Mouse (Mus musculus) forebrain, postnatal 0 days (tissue): ENCODE measurements at regions not wholly inside any gene's neighbourhood (a gene's known extent, or its start where the extent isn't known, plus 50 kb on each side); places are given as distances from the start of the nearest gene placed in this dataset.

Experiments
- ATAC-seq: fragments of 200-750 bp; cut with Nextera tagmentation; 2 replicates; pipeline ENCODE4 v1.8.0; 2017; ENCODE audit warnings: mild to moderate bottlenecking, moderate library complexity
- DNase-seq: peaks from one replicate; pipeline ENCODE4 v3.0.0-alpha.2; 2015
- H3K27ac ChIP-seq: fragments of 300-500 bp; sonication (generic); 2 replicates; pipeline ENCODE4 v1.5.1; 2014; ENCODE audit warnings: low read depth, mild to moderate bottlenecking, antibody characterized with exemption, low read length, moderate library complexity, mixed read lengths
- H3K27me3 ChIP-seq: fragments of 300-500 bp; sonication (generic); 2 replicates; pipeline ENCODE4 v1.6.1; 2014; ENCODE audit warnings: mild to moderate bottlenecking, low read length, mixed read lengths; ENCODE audit not compliant: insufficient read depth
- H3K36me3 ChIP-seq: fragments of 300-500 bp; sonication (generic); 2 replicates; pipeline ENCODE4 v1.6.1; 2014; ENCODE audit warnings: mild to moderate bottlenecking, moderate library complexity; ENCODE audit not compliant: insufficient read depth
- H3K4me1 ChIP-seq: fragments of 300-500 bp; sonication (generic); 2 replicates; pipeline ENCODE4 v1.6.1; 2014; ENCODE audit warnings: antibody characterized with exemption; ENCODE audit not compliant: insufficient read depth
- H3K4me2 ChIP-seq: fragments of 300-500 bp; sonication (generic); 2 replicates; pipeline ENCODE4 v1.6.1; 2014; ENCODE audit warnings: low read depth, mild to moderate bottlenecking, moderate library complexity
- H3K4me3 ChIP-seq: fragments of 300-500 bp; sonication (generic); 2 replicates; pipeline ENCODE4 v1.5.1; 2014; ENCODE audit warnings: low read depth, low read length, mixed read lengths
- H3K9ac ChIP-seq: fragments of 300-500 bp; sonication (generic); 2 replicates; pipeline ENCODE4 v1.6.1; 2014; ENCODE audit warnings: mild to moderate bottlenecking
- H3K9me3 ChIP-seq: fragments of 300-500 bp; sonication (generic); 2 replicates; pipeline ENCODE4 v1.6.1; 2016; ENCODE audit warnings: low read length
- CTCF ChIP-seq: sonication (generic); IDR thresholded peaks from 2 replicates; pipeline ENCODE4 v1.5.1; 2016; ENCODE audit warnings: antibody characterized with exemption, control low read depth, low read depth
- WGBS: fragments of 180-500 bp; shearing (Covaris S2); extraction: QIAGEN DNeasy Blood & Tissue Kit; methylation state at CpG from one replicate; pipeline ENCODE4 v1.1.7; 2014; 5-methylcytosine and 5-hydroxymethylcytosine counted together

GRCm38 (mm10) chr2:92830134-92830533 lies 84.8 kb upstream of the Syt13 start:
- Histone ChIP-seq H3K9me3 (no peaks in the 10 kb centered on the region), H3K4me2 (no peak overlapping the region), H3K4me3 (no peak overlapping the region), H3K4me1 (no peaks in the 10 kb centered on the region), H3K9ac (no peak overlapping the region), H3K27ac (no peak overlapping the region), H3K36me3 (no peaks in the 10 kb centered on the region), H3K27me3 (no peaks in the 10 kb centered on the region)
- 85% methylated on average over 2 of the region's 2 CpGs for WGBS
- TF ChIP-seq CTCF: peak; percentile 16; the same call in 1 of the 2 replicates
- DNase-seq (no peak), ATAC-seq (no peak)

GRCm38 (mm10) chr2:92831784-92832183 lies 83.1 kb upstream of the Syt13 start:
- no peak for TF ChIP-seq CTCF
- H3K9me3 ChIP-seq: no peaks in the 10 kb centered on the region
- no peaks in the 10 kb centered on the region for H3K27me3 ChIP-seq
- DNase-seq (no peak), ATAC-seq (no peak)
- H3K9ac ChIP-seq: no peak overlapping the region
- H3K36me3 ChIP-seq: no peaks in the 10 kb centered on the region
- H3K4me1 ChIP-seq: no peaks in the 10 kb centered on the region
- H3K27ac ChIP-seq: no peak overlapping the region
- no peak overlapping the region for H3K4me2 ChIP-seq
- H3K4me3 ChIP-seq: no peak overlapping the region
- WGBS: 77% methylated on average over 7 of the region's 7 CpGs

DNA sequence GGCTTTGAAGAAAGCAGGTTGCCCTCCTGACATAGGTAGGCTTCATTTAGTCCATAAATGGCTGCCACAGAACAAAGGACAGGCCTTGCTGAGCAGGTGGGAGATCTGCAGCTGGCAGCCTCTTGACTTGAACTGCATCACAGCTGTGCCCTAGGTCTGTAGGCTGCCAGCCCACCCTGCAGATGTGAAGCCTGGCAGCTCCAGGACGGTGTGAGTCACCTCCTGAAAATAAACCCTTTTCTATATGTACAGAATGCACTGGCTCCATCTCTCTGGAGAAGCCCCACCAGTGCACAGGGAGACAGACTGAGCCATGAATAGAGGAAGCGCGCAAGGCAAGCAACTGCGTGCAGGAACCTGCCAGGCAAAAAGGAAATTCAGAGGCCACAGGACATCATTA lies 78.7 kb upstream of the Syt13 start:
- H3K4me1 ChIP-seq: no peaks in the 10 kb centered on the region
- no peak for TF ChIP-seq CTCF
- DNase-seq (no peak), ATAC-seq (peak; percentile 19; the same call in 1 of the 2 replicates)
- no peaks in the 10 kb centered on the region for H3K27me3 ChIP-seq
- no peak overlapping the region for H3K4me3 ChIP-seq
- 73% methylated on average over 4 of the region's 4 CpGs for WGBS
- H3K36me3 ChIP-seq: no peaks in the 10 kb centered on the region
- no peak overlapping the region for H3K9ac ChIP-seq
- H3K9me3 ChIP-seq: no peaks in the 10 kb centered on the region
- no peak overlapping the region for H3K27ac ChIP-seq
- H3K4me2 ChIP-seq: no peak overlapping the region

GRCm38 (mm10) chr2:92838012-92838411 lies 76.9 kb upstream of the Syt13 start:
- H3K36me3 ChIP-seq: no peaks in the 10 kb centered on the region
- H3K9ac ChIP-seq: no peak overlapping the region
- H3K4me3 ChIP-seq: no peak overlapping the region
- no peak for TF ChIP-seq CTCF
- ATAC-seq (no peak), DNase-seq (no peak)
- no peaks in the 10 kb centered on the region for H3K27me3 ChIP-seq
- H3K4me2 ChIP-seq: no peak overlapping the region
- 90% methylated on average over 5 of the region's 5 CpGs for WGBS
- no peaks in the 10 kb centered on the region for H3K4me1 ChIP-seq
- H3K9me3 ChIP-seq: no peaks in the 10 kb centered on the region
- no peak overlapping the region for H3K27ac ChIP-seq

DNA sequence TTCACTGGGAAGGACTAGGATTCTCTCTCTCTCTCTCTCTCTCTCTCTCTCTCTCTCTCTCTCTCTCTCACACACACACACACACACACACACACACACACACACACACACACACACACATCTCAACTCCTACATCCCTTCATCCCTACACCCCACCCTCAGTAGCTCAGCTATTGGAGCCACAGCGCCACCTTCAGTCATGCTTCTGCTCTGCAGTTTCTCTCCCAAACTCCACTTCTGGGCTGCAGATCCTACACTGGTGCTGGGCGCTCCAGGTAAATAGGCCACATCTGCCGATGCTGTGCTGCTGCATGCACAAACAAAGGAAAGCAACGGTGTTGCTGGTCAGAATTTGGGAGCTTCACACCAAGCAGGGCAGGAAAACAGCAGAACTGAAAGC lies 74.9 kb upstream of the Syt13 start:
- H3K9ac ChIP-seq: no peak overlapping the region
- no peak overlapping the region for H3K4me3 ChIP-seq
- peak; percentile 78 for DNase-seq
- H3K4me1 ChIP-seq: peaks cover 6% of the 10 kb centered on the region; the same call in 1 of the 2 replicates
- no peaks in the 10 kb centered on the region for H3K36me3 ChIP-seq
- no peaks in the 10 kb centered on the region for H3K9me3 ChIP-seq
- H3K27ac ChIP-seq: no peak overlapping the region
- no peak overlapping the region for H3K4me2 ChIP-seq
- TF ChIP-seq CTCF: peak; percentile 92
- 16% methylated on average over 4 of the region's 4 CpGs for WGBS
- ATAC-seq: peak; percentile 82
- no peaks in the 10 kb centered on the region for H3K27me3 ChIP-seq

DNA sequence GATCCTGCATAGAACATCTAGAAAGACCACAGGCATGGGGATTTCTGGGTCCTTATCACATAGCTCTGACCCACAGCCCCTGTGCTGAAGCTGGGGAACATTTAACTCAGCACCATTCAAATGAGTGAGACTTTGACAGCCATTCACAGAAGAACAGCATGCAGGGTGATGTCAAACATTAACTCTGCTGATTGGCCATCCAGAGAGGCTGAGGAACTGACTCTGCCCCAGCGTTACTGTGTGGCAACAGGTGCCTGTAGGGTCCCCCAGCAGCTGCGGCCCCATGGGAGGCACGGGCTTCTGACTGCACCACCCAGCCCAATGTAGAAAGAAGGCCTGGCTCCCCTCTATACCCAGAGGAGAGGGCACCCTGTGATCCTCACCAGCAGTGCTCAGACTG lies 73.3 kb upstream of the Syt13 start:
- no peak for ATAC-seq
- no peak overlapping the region for H3K27ac ChIP-seq
- H3K4me3 ChIP-seq: no peak overlapping the region
- no peak for DNase-seq
- no peak for TF ChIP-seq CTCF
- H3K27me3 ChIP-seq: no peaks in the 10 kb centered on the region
- H3K4me1 ChIP-seq: peaks cover 16% of the 10 kb centered on the region; the same call in 1 of the 2 replicates
- no peaks in the 10 kb centered on the region for H3K36me3 ChIP-seq
- WGBS: 57% methylated on average over 3 of the region's 3 CpGs
- H3K9ac ChIP-seq: no peak overlapping the region
- no peak overlapping the region for H3K4me2 ChIP-seq
- H3K9me3 ChIP-seq: no peaks in the 10 kb centered on the region

DNA sequence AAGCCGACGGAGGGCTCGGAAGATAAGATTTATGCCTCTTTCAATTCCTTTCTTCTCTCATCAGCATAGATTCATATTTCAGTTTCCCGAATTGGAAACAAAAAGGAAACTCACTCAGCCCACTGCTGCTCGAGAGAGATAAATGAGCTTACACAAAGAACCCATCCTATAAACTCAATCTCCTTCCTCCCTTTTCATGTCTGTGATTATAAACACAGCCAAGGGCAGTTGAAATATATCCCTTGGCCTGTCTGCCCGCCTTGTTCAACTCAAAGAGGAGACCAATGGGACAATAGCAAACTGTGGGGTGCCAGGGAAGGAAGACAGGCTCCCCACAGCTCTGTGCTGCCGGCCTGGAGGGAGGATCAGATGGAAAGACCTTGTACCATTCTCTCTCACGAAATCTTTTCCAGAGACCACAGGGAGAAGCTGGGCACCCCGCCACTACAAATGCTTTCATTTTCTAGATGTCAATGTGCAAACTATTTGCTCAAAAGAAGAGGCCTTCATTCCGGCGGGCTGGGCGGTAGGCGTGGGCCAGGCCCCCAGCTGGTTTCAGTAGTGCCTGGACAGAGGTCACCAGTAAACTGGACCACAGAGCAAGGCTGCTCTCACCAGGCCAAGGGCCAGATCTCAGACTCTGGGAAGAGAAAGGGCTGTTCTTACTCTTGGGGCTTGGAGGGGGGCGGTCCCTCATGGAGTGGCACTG lies 69.7 kb upstream of the Syt13 start:
- ATAC-seq: peak; percentile 44
- Histone ChIP-seq H3K27ac (peak overlapping the region; percentile 74), H3K9me3 (no peaks in the 10 kb centered on the region), H3K4me3 (no peak overlapping the region), H3K27me3 (no peaks in the 10 kb centered on the region), H3K9ac (no peak overlapping the region), H3K4me2 (no peak overlapping the region), H3K36me3 (no peaks in the 10 kb centered on the region), H3K4me1 (peaks cover 19% of the 10 kb centered on the region)
- WGBS: 15% methylated on average over 14 of the region's 14 CpGs
- DNase-seq: peak; percentile 41
- TF ChIP-seq CTCF: no peak
